Mouse (Mus musculus) lung, embryonic 16.5 days (tissue): ENCODE results near the gene P2ry1. TPM values are rescaled to one million over a fixed set of nuclear protein-coding genes. Genes with fewer than 3 reads are reported as not detected.

Experiments used
- ATAC-seq: fragments of 200-750 bp; cut with Nextera tagmentation; 2 replicates; pipeline ENCODE4 v1.8.0; 2017; ENCODE audit warnings: low read depth, mild to moderate bottlenecking, moderate library complexity
- H3K27ac ChIP-seq: fragments of 300-500 bp; sonication (generic); 2 replicates; pipeline ENCODE4 v1.5.1; 2014; ENCODE audit warnings: mild to moderate bottlenecking, control low read depth, low read length
- H3K27me3 ChIP-seq: fragments of 300-500 bp; sonication (generic); 2 replicates; pipeline ENCODE4 v1.6.1; 2014; ENCODE audit warnings: low read depth, low read length, mixed read lengths; ENCODE audit not compliant: control insufficient read depth, insufficient read depth
- H3K36me3 ChIP-seq: fragments of 300-500 bp; sonication (generic); 2 replicates; pipeline ENCODE4 v1.6.1; 2014; ENCODE audit warnings: low read length; ENCODE audit not compliant: control insufficient read depth, insufficient read depth
- H3K4me1 ChIP-seq: fragments of 300-500 bp; sonication (generic); replicated peaks from 2 replicates; pipeline ENCODE4 v1.6.1; 2014; ENCODE audit warnings: low read length, mixed read lengths; ENCODE audit not compliant: control insufficient read depth, insufficient read depth
- H3K4me2 ChIP-seq: fragments of 300-500 bp; sonication (generic); 2 replicates; pipeline ENCODE4 v1.6.1; 2014; ENCODE audit warnings: low read depth, low read length, control low read depth
- H3K4me3 ChIP-seq: fragments of 300-500 bp; sonication (generic); 2 replicates; pipeline ENCODE4 v1.5.1; 2014; ENCODE audit warnings: mild to moderate bottlenecking, low read length, control low read depth
- H3K9ac ChIP-seq: fragments of 300-500 bp; sonication (generic); 2 replicates; pipeline ENCODE4 v1.6.1; 2014; ENCODE audit warnings: low read length, control low read depth
- H3K9me3 ChIP-seq: fragments of 300-500 bp; sonication (generic); 2 replicates; pipeline ENCODE4 v1.6.1; 2016; ENCODE audit warnings: low read length; ENCODE audit not compliant: control insufficient read depth
- WGBS: fragments of 180-500 bp; shearing (Covaris S2); extraction: QIAGEN DNeasy Blood & Tissue Kit; methylation state at CpG from one replicate; pipeline ENCODE4 v1.1.7; 2014; 5-methylcytosine and 5-hydroxymethylcytosine counted together
- polyA plus RNA-seq: library from polyadenylated mRNA; unstranded; fragments of >200 nt; fragmentation: Nextera tagmentation; extraction: Ambion mirVana; gene quantifications from 2 replicates; pipeline ENCODE4 v1.2.1, GENCODE M21; 2015

Gene P2ry1
- polyA plus RNA-seq, 1 experiment from 2014 or later: 5.7 TPM

GRCm38 (mm10) chr3:61000747-61001146 is 1.8 kb upstream of the P2ry1 start:
- ATAC-seq: no peak
- Histone ChIP-seq H3K36me3 (no peaks in the 10 kb centered on the region), H3K4me3 (no peak overlapping the region), H3K27ac (no peak overlapping the region), H3K4me1 (peaks cover 9% of the 10 kb centered on the region; the same call in 1 of the 2 replicates), H3K27me3 (no peaks in the 10 kb centered on the region), H3K9me3 (no peaks in the 10 kb centered on the region), H3K9ac (no peak overlapping the region), H3K4me2 (no peak overlapping the region)
- 57% methylated on average over 4 of the region's 4 CpGs for WGBS

- no peaks in the 10 kb centered on the region for H3K27me3 ChIP-seq
- H3K36me3 ChIP-seq: no peaks in the 10 kb centered on the region
- no peaks in the 10 kb centered on the region for H3K9me3 ChIP-seq
- peak overlapping the region; percentile 59 for H3K4me3 ChIP-seq
- H3K27ac ChIP-seq: no peak overlapping the region
- H3K4me1 ChIP-seq: peaks cover 9% of the 10 kb centered on the region; the same call in 1 of the 2 replicates
- peak overlapping the region; percentile 82 for H3K4me2 ChIP-seq
- 2% methylated on average over 20 of the region's 20 CpGs for WGBS
- no peak; the same call in 1 of the 2 replicates for ATAC-seq
- peak overlapping the region; percentile 59 for H3K9ac ChIP-seq
Observed at GRCm38 (mm10) chr3:61001852-61002586, 576 bp upstream of the P2ry1 start.

GRCm38 (mm10) chr3:61004611-61005010 is 2.0 kb downstream of the P2ry1 start:
- Histone ChIP-seq H3K9ac (no peak overlapping the region), H3K4me1 (peaks cover 9% of the 10 kb centered on the region; the same call in 1 of the 2 replicates), H3K27me3 (no peaks in the 10 kb centered on the region), H3K4me3 (peak overlapping the region; percentile 14; the same call in 1 of the 2 replicates), H3K27ac (no peak overlapping the region), H3K36me3 (no peaks in the 10 kb centered on the region), H3K9me3 (no peaks in the 10 kb centered on the region), H3K4me2 (no peak overlapping the region)
- WGBS: 89% methylated on average over 1 of the region's 1 CpGs
- ATAC-seq: no peak

- H3K36me3 ChIP-seq: no peaks in the 10 kb centered on the region
- no peaks in the 10 kb centered on the region for H3K4me1 ChIP-seq
- H3K27ac ChIP-seq: no peak overlapping the region
- no peaks in the 10 kb centered on the region for H3K27me3 ChIP-seq
- 56% methylated on average over 5 of the region's 5 CpGs for WGBS
- ATAC-seq: no peak
- no peak overlapping the region for H3K4me2 ChIP-seq
- H3K9me3 ChIP-seq: no peaks in the 10 kb centered on the region
- no peak overlapping the region for H3K4me3 ChIP-seq
- H3K9ac ChIP-seq: no peak overlapping the region
Observed at GRCm38 (mm10) chr3:61011660-61012059, 9.1 kb downstream of the P2ry1 start.

GRCm38 (mm10) chr3:61012550-61012949 is 10.0 kb downstream of the P2ry1 start:
- no peak for ATAC-seq
- Histone ChIP-seq H3K4me1 (no peaks in the 10 kb centered on the region), H3K9ac (no peak overlapping the region), H3K36me3 (no peaks in the 10 kb centered on the region), H3K27me3 (no peaks in the 10 kb centered on the region), H3K9me3 (no peaks in the 10 kb centered on the region), H3K27ac (no peak overlapping the region), H3K4me2 (no peak overlapping the region), H3K4me3 (no peak overlapping the region)

GRCm38 (mm10) chr3:61016733-61017132 is 14.1 kb downstream of the P2ry1 start:
- H3K27me3 ChIP-seq: no peaks in the 10 kb centered on the region
- no peak overlapping the region for H3K4me2 ChIP-seq
- H3K9ac ChIP-seq: no peak overlapping the region
- no peak for ATAC-seq
- H3K9me3 ChIP-seq: no peaks in the 10 kb centered on the region
- no peak overlapping the region for H3K4me3 ChIP-seq
- H3K36me3 ChIP-seq: no peaks in the 10 kb centered on the region
- 92% methylated on average over 2 of the region's 2 CpGs for WGBS
- no peak overlapping the region for H3K27ac ChIP-seq
- H3K4me1 ChIP-seq: no peaks in the 10 kb centered on the region

- no peaks in the 10 kb centered on the region for H3K36me3 ChIP-seq
- no peak for ATAC-seq
- H3K4me3 ChIP-seq: no peak overlapping the region
- WGBS: 54% methylated on average over 4 of the region's 4 CpGs
- H3K27ac ChIP-seq: no peak overlapping the region
- H3K27me3 ChIP-seq: no peaks in the 10 kb centered on the region
- H3K9me3 ChIP-seq: no peaks in the 10 kb centered on the region
- H3K9ac ChIP-seq: no peak overlapping the region
- H3K4me2 ChIP-seq: no peak overlapping the region
- no peaks in the 10 kb centered on the region for H3K4me1 ChIP-seq
Observed at GRCm38 (mm10) chr3:61032100-61032499, 29.5 kb downstream of the P2ry1 start.

GRCm38 (mm10) chr3:61035633-61036032 is 33.0 kb downstream of the P2ry1 start:
- ATAC-seq: no peak
- Histone ChIP-seq H3K36me3 (no peaks in the 10 kb centered on the region), H3K4me1 (no peaks in the 10 kb centered on the region), H3K9me3 (no peaks in the 10 kb centered on the region), H3K27me3 (no peaks in the 10 kb centered on the region), H3K27ac (no peak overlapping the region), H3K9ac (no peak overlapping the region), H3K4me2 (no peak overlapping the region), H3K4me3 (no peak overlapping the region)
- 73% methylated on average over 5 of the region's 5 CpGs for WGBS

- WGBS: 52% methylated on average over 5 of the region's 5 CpGs
- Histone ChIP-seq H3K36me3 (no peaks in the 10 kb centered on the region), H3K9me3 (no peaks in the 10 kb centered on the region), H3K9ac (no peak overlapping the region), H3K27me3 (no peaks in the 10 kb centered on the region), H3K4me3 (no peak overlapping the region), H3K4me2 (no peak overlapping the region), H3K27ac (no peak overlapping the region), H3K4me1 (no peaks in the 10 kb centered on the region)
- no peak for ATAC-seq
Observed at GRCm38 (mm10) chr3:61039916-61040315, 37.3 kb downstream of the P2ry1 start.
